Mouse (Mus musculus): ENCODE results near the gene Ubald2.
"Not testable (repeated sequence)": the region's sequence is repeated elsewhere in the genome, so short reads cannot be mapped to it uniquely, and the experiment has no call there.

Gene Ubald2

GRCm38 (mm10) chr11:116433356-116434286, at the start of gene Ubald2:
Gene Ubald2 (plus strand): TSS chr11:116434094.
- peak; percentile 100 for DNase-seq (ENCODE audit: low spot score)

- no peak for DNase-seq (ENCODE audit: low spot score)
Measured at GRCm38 (mm10) chr11:116384171-116384570, 49.7 kb upstream of the Ubald2 start.

- no peak for DNase-seq (ENCODE audit: low spot score)
Measured at GRCm38 (mm10) chr11:116385999-116386398, 47.9 kb upstream of the Ubald2 start.

- no peak for DNase-seq (ENCODE audit: low spot score)
Measured at GRCm38 (mm10) chr11:116387086-116388071, 46.5 kb upstream of the Ubald2 start.

GRCm38 (mm10) chr11:116388841-116389480, 44.9 kb upstream of the Ubald2 start:
- DNase-seq (ENCODE audit: low spot score): no peak

GRCm38 (mm10) chr11:116394769-116395168, 39.1 kb upstream of the Ubald2 start:
- DNase-seq (ENCODE audit: low spot score): no peak

- DNase-seq (ENCODE audit: low spot score): no peak
Measured at GRCm38 (mm10) chr11:116396276-116396933, 37.5 kb upstream of the Ubald2 start.

- DNase-seq (ENCODE audit: low spot score): no peak
Measured at GRCm38 (mm10) chr11:116396934-116397330, 37.0 kb upstream of the Ubald2 start.

GRCm38 (mm10) chr11:116397517-116398347, 36.2 kb upstream of the Ubald2 start:
- DNase-seq (ENCODE audit: low spot score): no peak

GRCm38 (mm10) chr11:116398348-116398677, 35.6 kb upstream of the Ubald2 start:
- no peak for DNase-seq (ENCODE audit: low spot score)

- no peak for DNase-seq (ENCODE audit: low spot score)
Measured at GRCm38 (mm10) chr11:116400560-116400959, 33.3 kb upstream of the Ubald2 start.

GRCm38 (mm10) chr11:116405601-116406000, 28.3 kb upstream of the Ubald2 start:
- DNase-seq (ENCODE audit: low spot score): no peak

GRCm38 (mm10) chr11:116406231-116406728, 27.6 kb upstream of the Ubald2 start:
- no peak for DNase-seq (ENCODE audit: low spot score)

- no peak for DNase-seq (ENCODE audit: low spot score)
Measured at GRCm38 (mm10) chr11:116409008-116409407, 24.9 kb upstream of the Ubald2 start.

- DNase-seq (ENCODE audit: low spot score): not testable (repeated sequence)
Measured at GRCm38 (mm10) chr11:116410415-116410814, 23.5 kb upstream of the Ubald2 start.

GRCm38 (mm10) chr11:116411582-116411981, 22.3 kb upstream of the Ubald2 start:
- DNase-seq (ENCODE audit: low spot score): no peak

- peak; percentile 50 for DNase-seq (ENCODE audit: low spot score)
Measured at GRCm38 (mm10) chr11:116412028-116412827, 21.7 kb upstream of the Ubald2 start.

- DNase-seq (ENCODE audit: low spot score): peak; percentile 91
Measured at GRCm38 (mm10) chr11:116412904-116413630, 20.8 kb upstream of the Ubald2 start, which contains the start of gene Rnf157. Gene Rnf157 (minus strand): TSS chr11:116413032.

GRCm38 (mm10) chr11:116413631-116414022, 20.3 kb upstream of the Ubald2 start:
- DNase-seq (ENCODE audit: low spot score): no peak

Data from testis, postnatal 14 days (tissue).